Mouse (Mus musculus) gonadal fat pad, adult 2 months (tissue): ENCODE measurements around the gene Hist4h4. TPM values are rescaled to one million over a fixed set of nuclear protein-coding genes. Genes with fewer than 3 reads are reported as not detected.

Experiments used
- DNase-seq: peaks from one replicate; pipeline ENCODE4 v3.0.0-alpha.2; 2012; ENCODE audit warnings: low read depth
- polyA plus RNA-seq: library from polyadenylated mRNA; depleted of rRNA; stranded (reverse); fragments of >200 nt; gene quantifications from 2 replicates; pipeline ENCODE4 v1.2.3, GENCODE M21; 2012; rRNA removed

Hist4h4 gene
- 0.66 and 0.97 TPM in 2 replicates for polyA plus RNA-seq

DNA sequence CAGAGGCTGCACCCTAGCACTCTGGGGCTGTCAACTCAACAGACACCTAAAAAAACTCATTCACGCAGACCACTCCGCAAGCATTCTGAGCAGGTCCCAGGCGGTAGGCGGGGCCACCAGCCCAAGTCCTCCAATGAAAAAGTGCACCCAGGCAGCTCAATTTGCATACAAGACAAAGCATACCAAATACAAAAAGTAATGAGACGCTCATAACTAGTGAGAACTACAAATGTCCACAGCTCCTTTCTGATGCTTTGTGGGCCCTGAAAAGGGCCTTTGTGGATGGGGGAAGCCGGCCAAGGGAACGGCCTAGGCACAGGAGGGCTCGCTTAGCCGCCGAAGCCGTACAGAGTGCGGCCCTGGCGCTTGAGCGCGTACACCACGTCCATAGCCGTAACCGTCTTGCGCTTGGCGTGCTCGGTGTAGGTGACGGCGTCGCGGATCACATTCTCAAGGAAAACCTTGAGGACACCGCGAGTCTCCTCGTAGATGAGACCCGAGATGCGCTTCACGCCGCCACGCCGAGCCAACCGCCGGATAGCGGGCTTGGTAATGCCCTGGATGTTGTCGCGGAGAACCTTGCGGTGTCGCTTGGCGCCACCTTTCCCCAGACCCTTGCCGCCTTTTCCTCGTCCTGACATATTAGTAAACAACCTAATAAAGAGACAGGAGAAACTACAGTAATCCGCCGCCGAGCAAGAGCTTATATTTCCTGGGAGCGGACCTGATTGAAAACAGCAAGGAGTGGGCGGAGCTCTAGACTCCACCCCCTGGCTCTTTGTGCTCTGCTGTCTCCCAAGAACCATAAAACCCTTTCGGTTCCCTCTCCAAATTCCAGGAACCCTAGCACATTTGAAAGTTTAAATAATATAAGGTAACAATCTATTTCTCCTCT lies at the start of gene Hist4h4:
TSS of gene Hist4h4 (minus strand) at position 677 of the 895 bp plus-strand sequence.
- DNase-seq: no peak

GRCm38 (mm10) chr6:136852762-136853161 lies 48.5 kb upstream of the Hist4h4 start:
- DNase-seq: no peak

- DNase-seq: no peak
These were observed 48.1 kb upstream of the Hist4h4 start for GRCm38 (mm10) chr6:136852348-136852747.

DNA sequence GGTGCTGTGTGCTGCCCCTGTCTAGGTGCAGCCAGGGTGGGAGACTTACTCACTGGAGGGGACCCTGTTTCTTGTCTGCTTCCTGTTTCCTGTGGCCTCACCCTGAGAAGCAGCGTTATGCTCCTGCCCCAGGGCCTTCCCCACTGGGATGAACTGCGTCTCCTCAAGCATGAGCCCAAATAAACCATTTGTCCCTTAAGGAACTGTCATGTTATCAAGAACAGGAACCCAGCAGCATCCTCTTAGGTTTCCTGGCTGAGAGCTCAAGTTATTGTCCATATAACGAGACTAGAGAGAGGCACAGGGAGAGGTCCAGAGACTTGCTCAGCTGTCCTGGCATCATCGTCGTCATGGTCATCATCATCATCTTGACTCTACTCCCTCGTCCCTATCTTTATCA lies 46.1 kb upstream of the Hist4h4 start:
- DNase-seq: no peak

GRCm38 (mm10) chr6:136848971-136849370 lies 44.8 kb upstream of the Hist4h4 start:
- DNase-seq: no peak

DNA sequence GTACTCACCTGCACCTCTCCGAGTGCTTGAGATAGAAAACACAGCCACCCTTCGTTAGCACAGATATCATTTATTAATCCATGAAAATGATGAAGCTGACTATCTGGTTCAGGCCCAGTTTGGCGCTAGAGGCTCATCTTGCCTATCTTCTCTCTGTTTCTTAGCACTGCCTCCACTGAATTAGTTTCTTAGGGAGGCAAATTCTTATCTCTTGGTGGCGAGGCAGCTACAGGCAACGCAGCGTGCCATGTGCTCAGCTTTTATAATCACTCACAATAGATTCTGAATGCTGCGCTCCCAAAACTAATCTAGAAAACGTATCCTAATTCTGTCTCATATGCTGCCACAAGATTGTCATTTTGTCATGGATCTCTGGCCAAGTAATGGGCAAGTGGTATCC lies 44.2 kb upstream of the Hist4h4 start:
- no peak for DNase-seq

DNA sequence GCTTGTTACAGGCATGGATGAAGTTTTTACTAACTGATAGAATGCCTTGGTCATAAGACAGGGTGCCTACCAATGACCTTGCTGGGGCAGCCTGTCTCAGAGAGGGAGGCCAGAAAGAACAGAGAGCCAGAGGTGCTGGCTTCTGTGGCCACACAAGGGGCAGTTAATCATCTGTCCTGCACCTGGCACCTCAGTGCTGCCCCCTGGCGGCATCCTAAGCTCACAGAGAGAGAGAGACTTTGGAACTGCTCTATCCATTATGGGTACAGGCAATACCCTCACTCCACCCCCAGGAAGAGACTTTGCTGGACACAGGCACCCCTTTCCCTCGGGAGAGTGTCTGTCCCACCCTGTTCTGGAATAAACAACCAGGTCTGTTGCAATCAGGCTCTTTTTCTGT lies 43.6 kb upstream of the Hist4h4 start:
- no peak for DNase-seq

DNA sequence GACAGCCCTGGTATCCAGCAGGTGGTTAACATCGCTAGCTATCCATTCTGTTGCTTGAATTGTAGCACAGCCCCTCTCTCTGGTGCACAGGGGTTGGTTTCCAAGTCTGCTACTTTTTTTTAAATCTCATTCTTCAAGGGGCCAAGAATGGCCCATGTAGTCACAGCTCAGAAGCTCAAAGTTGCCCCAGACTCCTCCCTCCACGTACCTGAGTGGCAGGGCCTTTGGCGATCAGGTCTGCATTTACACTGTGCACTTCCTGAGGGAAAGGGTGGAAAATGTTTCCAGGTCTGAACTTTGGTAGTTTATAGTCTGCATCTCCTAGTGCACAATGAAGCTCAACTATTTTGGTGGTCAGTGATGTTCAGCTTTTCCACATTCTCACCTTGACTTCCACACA lies 43.1 kb upstream of the Hist4h4 start:
- no peak for DNase-seq

DNA sequence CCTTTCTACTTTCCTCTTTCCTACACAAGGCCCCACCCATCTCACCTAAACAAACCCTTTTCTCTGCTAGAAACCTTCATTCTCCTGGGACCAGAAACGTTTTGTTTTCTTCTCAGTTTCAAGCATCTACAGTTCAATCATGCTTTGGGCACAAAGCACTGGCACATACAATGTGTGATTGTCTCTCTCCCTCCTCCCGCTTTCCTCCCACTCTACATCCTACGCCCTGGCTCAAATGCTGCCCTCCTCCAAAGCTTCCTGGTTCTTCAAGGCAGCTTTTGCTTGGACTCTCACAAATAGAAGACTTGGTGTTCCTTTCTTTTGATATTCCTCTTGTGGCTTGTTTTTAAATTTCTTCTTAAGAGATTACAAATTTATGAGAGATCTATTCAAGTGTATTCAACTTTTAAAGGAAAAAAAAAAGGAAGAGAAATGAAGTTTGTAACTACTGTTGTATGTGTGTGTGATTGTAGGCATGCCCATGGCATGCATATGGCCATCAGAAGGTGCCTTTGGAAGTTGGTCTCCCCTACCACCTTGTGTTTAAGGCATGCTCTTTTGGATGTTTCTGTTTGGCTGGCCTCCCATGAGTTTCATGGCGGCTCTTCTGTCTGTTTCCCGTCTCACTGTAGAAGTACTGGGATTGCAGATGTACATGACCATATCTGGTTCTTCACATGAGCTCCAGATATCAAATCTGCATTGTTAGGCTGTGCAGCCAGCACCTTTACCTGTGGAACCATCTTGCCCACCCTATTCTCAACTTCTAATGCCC lies 41.7 kb upstream of the Hist4h4 start:
- DNase-seq: no peak

GRCm38 (mm10) chr6:136844903-136845302 lies 40.7 kb upstream of the Hist4h4 start:
- no peak for DNase-seq

GRCm38 (mm10) chr6:136837323-136837722 lies 33.1 kb upstream of the Hist4h4 start:
- no peak for DNase-seq

GRCm38 (mm10) chr6:136835352-136835751 lies 31.1 kb upstream of the Hist4h4 start, which contains the start of gene Smco3:
TSS of gene Smco3 (minus strand) at chr6:136835452.
- no peak for DNase-seq

GRCm38 (mm10) chr6:136831712-136832111 lies 27.5 kb upstream of the Hist4h4 start:
- DNase-seq: no peak

DNA sequence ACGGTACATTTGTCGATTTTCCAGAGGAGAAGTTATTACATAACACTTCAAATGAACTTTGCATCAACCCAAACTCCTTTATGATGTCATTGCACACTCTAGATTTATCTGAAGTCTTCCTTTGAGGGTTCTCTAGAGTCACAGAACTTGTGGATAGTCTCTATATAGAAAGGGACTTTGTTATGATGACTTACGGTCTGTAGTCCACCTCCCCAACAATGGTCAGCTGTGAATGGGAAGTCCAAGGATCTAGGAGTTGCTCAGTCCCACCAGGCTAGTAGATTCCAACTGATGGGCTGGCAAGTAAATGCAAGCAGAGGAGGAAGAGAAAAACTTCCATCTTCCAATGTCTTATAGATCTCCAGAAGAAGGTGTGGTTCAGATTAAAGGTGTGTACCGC lies 24.5 kb upstream of the Hist4h4 start:
- no peak for DNase-seq

- DNase-seq: peak; percentile 94
These were observed 23.8 kb upstream of the Hist4h4 start, which contains the start of gene Wbp11 for GRCm38 (mm10) chr6:136827881-136828561. TSS of gene Wbp11 (minus strand) at chr6:136828233.

DNA sequence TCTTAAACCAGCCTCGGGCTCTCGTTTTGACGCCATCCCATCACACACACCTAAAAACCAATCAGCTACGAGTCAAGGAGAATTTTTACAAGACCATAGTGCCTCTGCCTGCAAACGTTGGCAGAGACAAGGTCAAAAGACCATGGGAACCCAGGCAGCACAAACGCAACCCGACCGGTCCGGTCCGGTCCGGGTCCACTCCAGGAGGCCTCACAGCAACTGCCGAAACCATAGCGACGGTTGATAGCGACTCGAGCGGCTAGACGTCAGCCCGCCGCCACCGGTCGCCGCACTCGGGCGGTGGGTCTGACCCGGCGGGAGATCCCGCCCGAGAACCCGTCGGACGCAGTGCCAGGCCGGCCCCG lies 23.3 kb upstream of the Hist4h4 start, which contains the start of gene BC049715:
TSS of gene BC049715 (plus strand) at position 111 of the 365 bp plus-strand sequence.
- DNase-seq: no peak

GRCm38 (mm10) chr6:136827116-136827515 lies 22.9 kb upstream of the Hist4h4 start:
- no peak for DNase-seq

GRCm38 (mm10) chr6:136824987-136825386 lies 20.8 kb upstream of the Hist4h4 start:
- no peak for DNase-seq

GRCm38 (mm10) chr6:136821086-136821485 lies 16.9 kb upstream of the Hist4h4 start:
- DNase-seq: no peak

DNA sequence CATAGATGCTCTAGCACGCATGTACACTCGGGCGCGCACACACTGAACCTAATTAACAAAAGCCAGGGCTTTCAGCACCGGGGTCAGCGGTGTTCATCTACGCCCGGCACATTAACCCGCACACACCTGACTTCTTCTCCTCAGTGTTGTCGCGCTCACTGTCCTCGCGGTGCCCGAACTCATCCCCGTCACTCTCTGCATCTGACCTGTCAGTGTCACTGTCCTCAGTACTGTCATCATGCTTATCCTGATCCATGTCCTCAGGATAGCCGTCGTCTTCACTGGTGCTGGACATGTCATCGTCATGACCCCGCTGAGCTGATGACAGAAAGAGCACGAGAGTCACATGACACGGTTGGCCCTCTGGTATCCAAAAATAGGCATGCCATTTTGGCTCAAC lies 16.2 kb upstream of the Hist4h4 start:
- no peak for DNase-seq

DNA sequence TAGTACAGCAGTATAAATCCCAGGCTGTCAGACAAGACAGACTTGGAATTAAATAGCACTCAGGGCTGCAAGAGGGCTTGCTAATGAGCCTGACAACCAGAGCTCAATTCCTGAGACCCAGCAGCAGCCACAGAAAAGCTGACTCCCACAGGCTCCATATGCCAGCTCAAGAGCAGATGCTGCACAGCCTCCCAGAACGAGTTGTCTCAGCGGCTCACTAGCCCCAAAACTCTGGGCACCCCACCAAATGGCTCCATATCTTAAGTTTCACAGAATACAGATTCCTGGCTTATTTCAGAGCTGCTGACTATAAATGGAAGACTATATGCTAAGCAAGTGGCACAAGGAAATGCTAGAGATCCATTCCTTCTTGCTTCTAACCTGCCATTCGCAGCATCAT lies 13.3 kb upstream of the Hist4h4 start:
- DNase-seq: no peak

- no peak for DNase-seq
These were observed 12.6 kb upstream of the Hist4h4 start for GRCm38 (mm10) chr6:136816826-136817225.
